In genomic region chr7:111702961-111703360, GRCm38 (mm10) we compare ENCODE assay signal across 18 mouse cellular contexts.
"Had no signal": no experiment of that assay in that cellular context is flagged by ENCODE, and none has a peak within 500 bp of the region (broad histone marks: within the 10 kb centered on the region; RNA-seq: fewer than 3 reads in every experiment).

No protein-coding gene starts in this region.

- H3K4me2 ChIP-seq: lung, embryonic 15.5 days; midbrain, embryonic 11.5 days; neural tube, embryonic 12.5 days; stomach, embryonic 15.5 days had no signal

- H3K9ac ChIP-seq: liver, postnatal 0 days; lung, embryonic 15.5 days; neural tube, embryonic 12.5 days; stomach, embryonic 15.5 days had no signal

- DNase-seq: liver, postnatal 0 days; lung, adult 2 months; lung, postnatal 14 days; lung, postnatal 36 days; midbrain, embryonic 14.5 days; right cerebral cortex, postnatal 14 days; thymus, adult 2 months; thymus, postnatal 25 days; thymus, postnatal 4 days had no signal

- ATAC-seq: liver, postnatal 0 days; lung, postnatal 0 days; midbrain, embryonic 16.5 days had no signal

- H3K27ac ChIP-seq: lung, embryonic 15.5 days; macrophage; neural tube, embryonic 12.5 days; stomach, embryonic 15.5 days; stomach, postnatal 0 days had no signal

- H3K4me1 ChIP-seq: lung, embryonic 15.5 days; megakaryocyte, embryonic 14.5 days; neural tube, embryonic 12.5 days; stomach, embryonic 15.5 days had no signal

- H3K27me3 ChIP-seq: lung, embryonic 15.5 days; megakaryocyte, embryonic 14.5 days; neural tube, embryonic 12.5 days; stomach, embryonic 15.5 days had no signal

- H3K4me3 ChIP-seq: lung, embryonic 15.5 days; megakaryocyte, embryonic 14.5 days; neural tube, embryonic 12.5 days; stomach, embryonic 15.5 days had no signal

- H3K36me3 ChIP-seq: lung, embryonic 15.5 days; neural tube, embryonic 12.5 days; stomach, embryonic 15.5 days had no signal

- H3K9me3 ChIP-seq: lung, embryonic 15.5 days; megakaryocyte, embryonic 14.5 days; neural tube, embryonic 12.5 days; stomach, embryonic 15.5 days had no signal
